Mouse (Mus musculus) C2C12 (cell line): ENCODE measurements around the gene Olfr429.

Source experiments
- CEBPB ChIP-seq: IDR thresholded peaks from one replicate; pipeline ENCODE4 v1.6.1; 2011; ENCODE audit warnings: low read depth, mild to moderate bottlenecking, control low read depth, moderate library complexity
- CTCF ChIP-seq: IDR thresholded peaks from one replicate; pipeline ENCODE4 v1.5.1; 2011; ENCODE audit not compliant: control insufficient read depth, insufficient read depth, insufficient read length
- FOSL1 ChIP-seq: IDR thresholded peaks from one replicate; pipeline ENCODE4 v1.8.0; 2011; ENCODE audit warnings: mild to moderate bottlenecking, low read length; ENCODE audit not compliant: poor library complexity, insufficient read depth, severe bottlenecking
- MAX ChIP-seq: IDR thresholded peaks from one replicate; pipeline ENCODE4 v1.6.1; 2011; ENCODE audit warnings: mild to moderate bottlenecking, control low read depth
- MYOD1 ChIP-seq: IDR thresholded peaks from one replicate; pipeline ENCODE4 v1.6.1; 2011; ENCODE audit warnings: low read depth; ENCODE audit not compliant: control insufficient read depth, insufficient read length
- MYOG ChIP-seq: IDR thresholded peaks from one replicate; pipeline ENCODE4 v1.6.1; 2011; ENCODE audit not compliant: control insufficient read depth, insufficient read length; ENCODE audit errors: extremely low read depth
- USF1 ChIP-seq: IDR thresholded peaks from one replicate; pipeline ENCODE4 v1.6.1; 2011; ENCODE audit warnings: low read depth, mild to moderate bottlenecking, control low read depth, moderate library complexity

GRCm38 (mm10) chr1:174131999-174132398 is 47.9 kb downstream of the Olfr429 start:
- no peak for TF ChIP-seq CTCF
- TF ChIP-seq USF1, result no peak
- TF ChIP-seq MYOD1, result no peak
- no peak for TF ChIP-seq MAX
- no peak for TF ChIP-seq MYOG
- TF ChIP-seq CEBPB, result no peak
- TF ChIP-seq FOSL1, result no peak
